Mouse (Mus musculus) liver, embryonic 13.5 days (tissue): ENCODE data around the gene Dhrs4. TPM values are rescaled to one million over a fixed set of nuclear protein-coding genes. Genes with fewer than 3 reads are reported as not detected.

Experiments used
- ATAC-seq: fragments of 200-750 bp; cut with Nextera tagmentation; 2 replicates; pipeline ENCODE4 v1.8.0; 2017; ENCODE audit warnings: low read depth, mild to moderate bottlenecking, moderate number of reproducible peaks, moderate library complexity
- DNase-seq: peaks from one replicate; pipeline ENCODE4 v3.0.0; 2022
- H3K27ac ChIP-seq: fragments of 300-500 bp; sonication (generic); 2 replicates; pipeline ENCODE4 v1.5.1; 2015; ENCODE audit warnings: moderate library complexity, mild to moderate bottlenecking, inconsistent platforms
- H3K27me3 ChIP-seq: fragments of 300-500 bp; sonication (generic); 2 replicates; pipeline ENCODE4 v1.6.1; 2015; ENCODE audit warnings: mild to moderate bottlenecking, inconsistent platforms
- H3K36me3 ChIP-seq: fragments of 300-500 bp; sonication (generic); 2 replicates; pipeline ENCODE4 v1.6.1; 2015; ENCODE audit warnings: mild to moderate bottlenecking, inconsistent platforms
- H3K4me1 ChIP-seq: fragments of 300-500 bp; sonication (generic); replicated peaks from 2 replicates; pipeline ENCODE4 v1.6.1; 2015; ENCODE audit warnings: inconsistent platforms
- H3K4me2 ChIP-seq: fragments of 300-500 bp; sonication (generic); 2 replicates; pipeline ENCODE4 v1.6.1; 2015; ENCODE audit warnings: inconsistent platforms, mild to moderate bottlenecking, moderate library complexity
- H3K4me3 ChIP-seq: fragments of 300-500 bp; sonication (generic); replicated peaks from 2 replicates; pipeline ENCODE4 v1.5.1; 2015; ENCODE audit warnings: mild to moderate bottlenecking, inconsistent platforms
- H3K9ac ChIP-seq: fragments of 300-500 bp; sonication (generic); 2 replicates; pipeline ENCODE4 v1.6.1; 2015; ENCODE audit warnings: mild to moderate bottlenecking, inconsistent platforms
- H3K9me3 ChIP-seq: fragments of 300-500 bp; sonication (generic); replicated peaks from 2 replicates; pipeline ENCODE4 v1.6.1; 2016; ENCODE audit warnings: inconsistent platforms
- WGBS: fragments of 180-500 bp; shearing (Covaris S2); methylation state at CpG from one replicate; pipeline ENCODE4 v1.1.7; 2015; ENCODE audit not compliant: insufficient replicate concordance; 5-methylcytosine and 5-hydroxymethylcytosine counted together
- polyA plus RNA-seq: library from polyadenylated mRNA; unstranded; fragments of >200 nt; fragmentation: Nextera tagmentation; extraction: Ambion mirVana; gene quantifications from 2 replicates; pipeline ENCODE4 v1.2.1, GENCODE M21; 2015

Dhrs4 gene
- polyA plus RNA-seq, 1 experiment from 2014 or later = 78.9 TPM

DNA sequence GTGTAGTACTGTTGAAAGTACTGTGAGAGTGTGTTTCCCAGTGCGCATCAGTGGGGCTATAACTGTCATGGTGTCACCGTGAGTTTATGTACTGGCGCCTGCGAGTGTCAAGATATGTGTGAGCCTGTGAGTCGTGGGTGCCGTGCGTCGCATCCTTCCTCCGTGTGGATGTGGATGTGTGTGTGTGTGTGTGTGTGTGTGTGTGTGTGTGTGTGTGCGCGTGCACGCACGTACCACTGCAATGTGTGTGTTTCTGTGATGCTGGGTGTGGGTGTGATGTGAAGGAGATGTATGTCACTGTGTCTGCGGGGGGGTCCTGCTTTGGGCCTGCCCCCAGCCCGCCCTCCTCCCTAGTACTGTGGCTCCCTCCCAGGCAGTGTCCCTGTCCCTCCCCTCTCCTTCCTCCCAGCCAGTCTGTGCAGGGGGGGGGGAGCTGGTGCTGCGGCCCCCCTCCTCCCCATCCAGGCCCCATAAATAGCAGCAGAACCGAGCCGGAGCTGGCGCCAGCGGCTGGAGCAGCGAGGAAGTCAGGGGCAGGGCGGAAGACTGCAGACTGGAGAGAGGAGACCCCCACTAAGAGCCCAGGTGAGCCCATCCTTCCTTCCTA is 31.7 kb downstream of the Dhrs4 start, which contains the start of gene Cpne6:
Gene Cpne6 (plus strand): TSS at position 321 of the 607 bp plus-strand sequence.
- no peak for DNase-seq
- H3K9me3 ChIP-seq = no peaks in the 10 kb centered on the region
- H3K9ac ChIP-seq = no peak within 1 kb of the TSS
- no peak within 1 kb of the TSS for H3K27ac ChIP-seq
- peaks cover 79% of the 10 kb centered on the region for H3K27me3 ChIP-seq
- H3K36me3 ChIP-seq = no peaks in the 10 kb centered on the region
- WGBS = 54% methylated on average over 18 of the region's 22 CpGs
- ATAC-seq = no peak
- no peak within 1 kb of the TSS for H3K4me2 ChIP-seq
- H3K4me3 ChIP-seq = no peak within 1 kb of the TSS
- peaks cover 19% of the 10 kb centered on the region for H3K4me1 ChIP-seq

DNA sequence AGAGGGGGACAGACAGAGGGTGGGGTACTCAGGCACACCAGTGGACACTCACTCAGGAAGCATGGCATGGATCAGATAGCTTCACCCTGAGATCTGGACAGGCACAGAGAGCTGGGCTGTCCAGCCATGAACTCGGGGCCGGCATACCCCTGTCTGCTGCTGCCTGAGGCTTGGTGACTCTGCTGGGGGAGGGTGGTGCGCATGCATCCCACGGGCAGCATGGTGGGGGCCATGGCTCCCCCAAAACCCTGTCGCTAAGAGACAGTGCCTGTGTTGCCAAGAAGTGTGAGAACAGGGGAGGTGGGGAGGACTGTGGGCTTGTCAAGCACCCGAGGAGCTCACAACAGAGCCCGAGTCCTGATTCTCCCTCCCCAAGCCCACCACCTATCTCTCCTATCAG is 32.5 kb downstream of the Dhrs4 start:
- whole genome bisulfite sequencing = 38% methylated on average over 7 of the region's 7 CpGs
- Histone ChIP-seq H3K27me3 (peaks cover 86% of the 10 kb centered on the region), H3K4me1 (peaks cover 19% of the 10 kb centered on the region), H3K27ac (no peak overlapping the region), H3K9ac (no peak overlapping the region), H3K36me3 (no peaks in the 10 kb centered on the region), H3K4me2 (no peak overlapping the region), H3K9me3 (no peaks in the 10 kb centered on the region), H3K4me3 (no peak overlapping the region)
- ATAC-seq (no peak), DNase-seq (no peak)

DNA sequence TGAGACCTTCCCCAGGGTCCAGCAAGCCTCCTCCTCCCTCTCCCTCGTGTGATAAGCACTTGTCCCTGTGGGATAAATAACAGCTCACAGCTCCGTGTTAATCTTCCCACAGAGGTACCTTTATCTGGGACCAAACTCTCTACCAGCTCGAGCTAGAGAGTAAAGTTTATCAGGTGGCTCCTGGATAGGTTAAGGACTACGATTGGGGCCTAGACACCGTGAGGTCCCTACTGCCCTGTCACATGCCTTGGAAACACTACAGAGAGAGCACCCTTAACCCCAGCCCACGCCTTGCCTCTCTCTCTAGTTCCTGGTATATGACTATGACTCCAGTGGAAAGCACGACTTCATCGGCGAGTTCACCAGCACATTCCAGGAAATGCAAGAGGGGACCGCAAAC is 35.4 kb downstream of the Dhrs4 start:
- Histone ChIP-seq H3K9me3 (no peaks in the 10 kb centered on the region), H3K27me3 (peaks cover 90% of the 10 kb centered on the region), H3K4me2 (0 out of 2 replicates have a peak overlapping the region, but pooled peaks have one; percentile 12), H3K36me3 (no peaks in the 10 kb centered on the region), H3K4me1 (peaks cover 19% of the 10 kb centered on the region), H3K27ac (no peak overlapping the region; the same call in 1 of the 2 replicates), H3K9ac (0 out of 2 replicates have a peak overlapping the region, but pooled peaks have one; percentile 4), H3K4me3 (no peak overlapping the region)
- no peak for DNase-seq
- WGBS = 16% methylated on average over 10 of the region's 10 CpGs
- ATAC-seq = peak; percentile 72

DNA sequence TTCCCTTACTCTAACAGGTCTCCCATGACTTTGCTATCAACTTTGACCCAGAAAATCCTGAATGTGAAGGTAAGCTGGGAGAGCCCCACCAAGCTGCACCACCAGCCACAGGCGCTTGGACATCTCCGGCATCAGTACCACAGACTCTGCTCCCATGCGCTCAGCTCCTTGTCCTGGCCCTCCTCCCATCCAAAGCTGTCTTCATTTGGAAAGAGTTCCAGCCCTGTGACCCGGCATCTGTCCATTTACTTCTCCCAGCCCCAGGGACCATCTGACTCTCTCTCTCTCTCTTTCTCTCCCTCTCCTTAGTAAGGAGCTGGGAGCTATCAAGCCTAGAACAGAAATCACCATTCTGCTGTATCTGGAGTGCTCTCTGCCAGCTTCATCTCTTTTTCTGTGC is 37.3 kb downstream of the Dhrs4 start:
- Histone ChIP-seq H3K9me3 (no peaks in the 10 kb centered on the region), H3K9ac (no peak overlapping the region), H3K4me3 (no peak overlapping the region), H3K27me3 (peaks cover 91% of the 10 kb centered on the region), H3K4me1 (peaks cover 23% of the 10 kb centered on the region), H3K36me3 (no peaks in the 10 kb centered on the region), H3K4me2 (no peak overlapping the region), H3K27ac (no peak overlapping the region)
- DNase-seq = no peak
- ATAC-seq = no peak
- WGBS = 85% methylated on average over 4 of the region's 4 CpGs

DNA sequence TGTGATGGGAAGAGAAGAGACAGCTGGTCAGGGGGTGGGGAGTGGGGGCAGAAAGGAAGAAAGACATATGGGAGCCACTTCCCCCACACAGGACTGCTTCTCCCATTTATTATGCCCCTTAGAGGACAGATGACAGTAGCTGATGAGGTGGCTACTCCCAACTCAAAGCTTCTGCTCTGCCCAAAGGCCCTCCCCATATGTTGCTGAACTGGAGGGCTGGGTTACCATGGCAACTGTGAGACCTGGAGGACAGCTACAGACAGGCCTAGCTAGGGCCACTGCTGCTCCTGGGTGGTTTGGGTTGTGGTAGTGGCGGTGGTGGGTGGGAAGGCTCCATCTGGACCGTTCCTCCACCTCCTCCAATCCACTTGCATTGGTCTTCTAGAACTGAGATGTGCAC is 40.3 kb downstream of the Dhrs4 start:
- no peak overlapping the region for H3K9ac ChIP-seq
- H3K36me3 ChIP-seq = no peaks in the 10 kb centered on the region
- H3K9me3 ChIP-seq = no peaks in the 10 kb centered on the region
- H3K4me3 ChIP-seq = no peak overlapping the region
- no peak overlapping the region for H3K27ac ChIP-seq
- peaks cover 16% of the 10 kb centered on the region for H3K4me1 ChIP-seq
- DNase-seq = no peak
- H3K27me3 ChIP-seq = peaks cover 94% of the 10 kb centered on the region
- H3K4me2 ChIP-seq = no peak overlapping the region
- whole genome bisulfite sequencing = 57% methylated on average over 2 of the region's 2 CpGs
- no peak for ATAC-seq

DNA sequence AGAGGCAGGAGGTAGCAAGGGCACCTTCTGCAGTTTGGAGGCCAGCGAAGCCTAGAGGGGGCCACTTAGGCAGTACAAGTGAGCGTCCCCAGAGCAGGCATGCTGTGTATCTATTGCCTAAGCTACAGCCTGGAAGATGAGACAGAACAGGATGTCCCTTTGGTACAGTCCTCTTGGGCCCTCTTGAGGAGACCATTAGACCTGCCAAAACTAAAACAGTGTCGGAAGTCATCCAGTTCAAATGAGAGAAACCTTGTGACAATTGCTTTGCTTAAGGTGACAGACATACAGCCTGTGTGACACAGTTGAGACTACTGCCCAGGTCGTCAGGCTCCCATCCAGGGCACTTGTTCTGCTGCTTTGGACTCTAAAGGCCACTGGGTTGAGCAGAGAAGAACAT is 41.0 kb downstream of the Dhrs4 start:
- 48% methylated on average over 4 of the region's 4 CpGs for WGBS
- ATAC-seq (no peak), DNase-seq (no peak)
- Histone ChIP-seq H3K36me3 (no peaks in the 10 kb centered on the region), H3K27ac (no peak overlapping the region), H3K27me3 (peaks cover 96% of the 10 kb centered on the region), H3K9me3 (no peaks in the 10 kb centered on the region), H3K9ac (no peak overlapping the region), H3K4me3 (no peak overlapping the region), H3K4me2 (no peak overlapping the region), H3K4me1 (peaks cover 14% of the 10 kb centered on the region)

DNA sequence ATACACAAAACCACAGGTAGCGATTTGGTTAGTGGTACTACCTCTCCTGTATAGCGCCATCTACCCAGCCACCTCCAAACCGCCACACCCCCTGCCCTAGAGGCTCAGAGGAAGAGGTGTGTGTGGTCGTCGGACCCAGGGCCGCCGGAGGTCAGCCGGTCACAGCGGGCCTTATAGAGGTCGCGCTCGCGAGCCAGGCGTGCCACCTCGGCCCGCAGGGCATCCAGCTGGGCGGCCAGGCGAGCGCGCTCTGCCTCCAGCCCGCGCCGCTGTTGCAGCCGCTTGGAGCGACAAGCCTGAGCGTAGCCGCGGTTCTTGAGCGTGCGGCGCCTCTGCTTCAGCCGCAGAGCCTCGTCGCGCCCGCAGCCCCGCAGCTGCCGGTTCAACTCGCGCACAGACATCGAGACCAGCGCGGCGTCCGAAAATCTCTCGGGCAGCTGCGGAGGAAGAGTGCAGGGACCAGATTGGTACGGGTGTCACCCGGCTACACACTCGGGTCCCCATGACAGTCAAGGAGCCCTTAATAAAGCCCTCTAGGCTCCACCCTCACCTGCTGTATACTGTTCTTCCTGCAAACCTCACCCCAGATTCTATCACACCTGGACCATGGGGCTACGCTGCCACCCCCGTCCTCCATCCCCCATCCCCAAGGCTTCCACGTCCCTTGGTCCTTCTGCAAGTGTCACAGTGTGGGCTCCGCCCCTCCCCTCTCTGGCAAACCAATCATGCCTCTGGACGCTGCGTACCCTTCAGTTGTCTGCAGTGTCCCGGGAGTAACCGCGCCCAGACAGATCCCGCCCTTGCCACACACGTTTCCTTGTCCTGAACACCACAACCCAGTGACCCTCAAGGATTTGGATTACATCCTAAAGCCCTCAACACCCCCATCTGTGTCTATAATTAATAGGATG is 42.1 kb downstream of the Dhrs4 start:
- H3K27me3 ChIP-seq = peaks cover 100% of the 10 kb centered on the region
- no peak overlapping the region for H3K27ac ChIP-seq
- no peaks in the 10 kb centered on the region for H3K9me3 ChIP-seq
- peak overlapping the region; percentile 49 for H3K4me3 ChIP-seq
- H3K4me2 ChIP-seq = peak overlapping the region; percentile 65
- DNase-seq (no peak), ATAC-seq (no peak)
- H3K36me3 ChIP-seq = no peaks in the 10 kb centered on the region
- peaks cover 14% of the 10 kb centered on the region for H3K4me1 ChIP-seq
- no peak overlapping the region for H3K9ac ChIP-seq
- WGBS = 1% methylated on average over 61 of the region's 61 CpGs

DNA sequence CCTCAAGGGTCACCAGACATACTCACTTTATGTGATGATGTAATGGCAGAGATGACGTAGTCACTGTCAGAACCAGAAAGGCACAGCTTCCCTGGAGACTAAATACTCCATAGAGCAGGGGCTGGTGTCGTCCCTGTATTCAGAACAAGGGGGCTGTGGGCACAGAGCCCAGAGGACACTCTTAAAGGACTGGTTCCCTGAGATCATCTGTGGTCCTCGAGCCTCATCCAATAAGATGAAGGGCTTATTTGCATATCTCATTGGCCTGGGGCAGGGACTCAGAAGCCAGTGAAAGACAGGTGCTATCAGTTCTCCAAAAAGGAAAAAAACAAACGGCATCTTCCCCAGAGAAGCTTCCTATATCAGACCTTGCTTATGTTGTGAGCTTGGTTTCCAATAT is 45.5 kb downstream of the Dhrs4 start:
- Histone ChIP-seq H3K27me3 (peaks cover 79% of the 10 kb centered on the region), H3K36me3 (no peaks in the 10 kb centered on the region), H3K9me3 (no peaks in the 10 kb centered on the region), H3K4me1 (peaks cover 14% of the 10 kb centered on the region), H3K4me3 (no peak overlapping the region), H3K27ac (no peak overlapping the region), H3K9ac (no peak overlapping the region), H3K4me2 (no peak overlapping the region)
- ATAC-seq = no peak
- DNase-seq = no peak
- WGBS = 30% methylated on average over 4 of the region's 4 CpGs

DNA sequence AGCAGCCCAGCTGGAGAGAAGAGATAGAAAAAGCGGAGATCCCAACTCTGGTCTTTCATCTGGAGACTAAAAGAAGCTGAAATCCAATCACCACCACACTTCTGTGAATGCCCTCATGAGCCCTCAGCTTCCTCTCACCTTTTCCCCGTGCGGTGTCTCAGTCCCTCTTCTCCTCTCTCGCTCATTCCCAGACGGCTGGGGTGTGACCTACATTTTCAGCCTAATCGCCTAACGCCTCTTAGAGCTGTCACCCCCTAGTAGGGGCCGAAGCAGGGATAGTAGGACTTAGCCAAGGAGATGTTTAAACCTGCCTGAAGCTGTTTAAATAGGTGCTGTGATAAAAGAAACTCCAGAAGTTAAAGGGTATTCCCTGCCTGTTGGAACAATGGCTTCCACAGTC is 46.2 kb downstream of the Dhrs4 start, which contains the start of gene Nrl:
Gene Nrl (minus strand): TSS at position 197 of the 400 bp plus-strand sequence.
- H3K9ac ChIP-seq = no peak within 1 kb of the TSS
- peaks cover 14% of the 10 kb centered on the region for H3K4me1 ChIP-seq
- no peak within 1 kb of the TSS for H3K4me2 ChIP-seq
- no peaks in the 10 kb centered on the region for H3K36me3 ChIP-seq
- ATAC-seq = no peak
- H3K27ac ChIP-seq = no peak within 1 kb of the TSS
- no peaks in the 10 kb centered on the region for H3K9me3 ChIP-seq
- WGBS = 23% methylated on average over 8 of the region's 8 CpGs
- no peak for DNase-seq
- H3K4me3 ChIP-seq = no peak within 1 kb of the TSS
- peaks cover 79% of the 10 kb centered on the region for H3K27me3 ChIP-seq

DNA sequence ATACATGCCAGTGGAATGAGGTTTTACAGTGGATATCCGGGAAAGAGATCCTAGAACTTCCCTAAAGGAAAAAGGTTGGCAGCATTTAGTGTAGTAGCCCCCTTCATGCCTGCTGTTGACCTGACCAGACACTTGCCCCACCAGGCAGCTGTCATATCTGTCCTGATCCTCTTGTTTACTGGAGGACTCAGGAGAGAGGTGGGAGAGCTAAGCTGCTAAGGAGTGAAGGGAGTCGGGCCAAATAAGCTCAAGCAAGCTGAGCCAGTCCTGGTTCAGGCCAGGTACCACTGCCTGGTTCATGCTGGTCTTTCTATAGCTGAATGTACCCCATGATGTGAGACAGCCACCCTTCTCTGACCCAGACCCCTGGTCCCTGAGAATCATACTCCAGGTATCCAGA is 48.1 kb downstream of the Dhrs4 start:
- H3K27me3 ChIP-seq = peaks cover 70% of the 10 kb centered on the region
- H3K36me3 ChIP-seq = no peaks in the 10 kb centered on the region
- H3K27ac ChIP-seq = no peak overlapping the region
- no peak overlapping the region for H3K4me3 ChIP-seq
- H3K9ac ChIP-seq = no peak overlapping the region
- no peak for ATAC-seq
- 0 out of 2 replicates have a peak, but pooled peaks cover 4% of the 10 kb centered on the region for H3K4me1 ChIP-seq
- DNase-seq = no peak
- WGBS = 68% methylated on average over 2 of the region's 2 CpGs
- no peak overlapping the region for H3K4me2 ChIP-seq
- no peaks in the 10 kb centered on the region for H3K9me3 ChIP-seq

DNA sequence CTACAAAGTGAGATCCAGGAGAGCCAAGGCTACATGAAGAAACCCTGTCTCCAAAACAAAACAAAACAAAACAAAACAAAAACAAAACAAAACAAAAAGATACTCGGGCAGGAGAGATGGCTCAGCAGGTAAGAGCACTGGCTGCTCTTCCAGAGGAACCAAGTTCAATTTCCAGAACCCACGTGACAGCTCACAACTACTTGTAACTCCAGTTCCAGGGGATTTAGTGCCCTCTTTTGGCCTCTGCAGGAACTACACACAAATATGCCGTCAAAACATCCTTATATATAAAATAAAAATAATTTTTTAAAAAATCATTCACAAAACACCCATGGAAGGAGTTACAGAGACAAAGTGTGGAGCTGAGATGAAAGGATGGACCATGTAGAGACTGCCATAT is 49.4 kb downstream of the Dhrs4 start:
- Histone ChIP-seq H3K4me2 (no peak overlapping the region), H3K27me3 (peaks cover 57% of the 10 kb centered on the region), H3K9ac (no peak overlapping the region), H3K4me3 (no peak overlapping the region), H3K27ac (no peak overlapping the region), H3K4me1 (0 out of 2 replicates have a peak, but pooled peaks cover 4% of the 10 kb centered on the region), H3K9me3 (no peaks in the 10 kb centered on the region), H3K36me3 (no peaks in the 10 kb centered on the region)
- WGBS = 7% methylated on average over 3 of the region's 3 CpGs
- peak; percentile 29 for DNase-seq
- no peak for ATAC-seq
